Mouse (Mus musculus) small intestine, adult 2 months (tissue): ENCODE data around the gene Grrp1. TPM values are rescaled to one million over a fixed set of nuclear protein-coding genes. Genes with fewer than 3 reads are reported as not detected.
"Not testable (repeated sequence)": the region's sequence is repeated elsewhere in the genome, so short reads cannot be mapped to it uniquely, and the experiment has no call there.

ENCODE experiments used
- H3K27ac ChIP-seq: fragments of 200-500 bp; 2 replicates; pipeline ENCODE4 v1.5.1; 2012; ENCODE audit warnings: low read depth, low read length, control low read depth, inconsistent platforms; ENCODE audit not compliant: insufficient read depth
- H3K27me3 ChIP-seq: fragments of 200-500 bp; 2 replicates; pipeline ENCODE4 v1.6.1; 2012; ENCODE audit warnings: mild to moderate bottlenecking, moderate library complexity, low read length, inconsistent platforms; ENCODE audit not compliant: control insufficient read depth, insufficient read depth
- H3K36me3 ChIP-seq: fragments of 200-500 bp; 2 replicates; pipeline ENCODE4 v1.6.1; 2012; ENCODE audit warnings: mild to moderate bottlenecking, low read length, control low read depth, inconsistent platforms; ENCODE audit not compliant: control insufficient read depth, insufficient read depth
- H3K4me1 ChIP-seq: fragments of 200-500 bp; 2 replicates; pipeline ENCODE4 v1.6.1; 2012; ENCODE audit warnings: low read length, inconsistent platforms, mixed read lengths; ENCODE audit not compliant: control insufficient read depth, insufficient read depth, insufficient read length
- H3K4me3 ChIP-seq: fragments of 200-500 bp; 2 replicates; pipeline ENCODE4 v1.5.1; 2012; ENCODE audit warnings: low read depth, mild to moderate bottlenecking, control low read depth, inconsistent platforms, low read length, moderate library complexity
- CTCF ChIP-seq: fragments of 200-500 bp; IDR thresholded peaks from 2 replicates; pipeline ENCODE4 v1.5.1; 2012; ENCODE audit warnings: low read depth, mild to moderate bottlenecking, control low read depth, inconsistent platforms, low read length, moderate library complexity, mixed read lengths; ENCODE audit not compliant: insufficient replicate concordance, insufficient read length; ENCODE audit errors: extremely low read depth
- POLR2A ChIP-seq: fragments of 200-500 bp; IDR thresholded peaks from 2 replicates; pipeline ENCODE4 v1.6.1; 2012; ENCODE audit warnings: low read depth, mild to moderate bottlenecking, control low read depth, inconsistent platforms, low read length, moderate library complexity
- WGBS: fragments of 180-500 bp; shearing (Covaris S2); methylation state at CpG from one replicate; pipeline ENCODE4 v1.1.7; 2018; 5-methylcytosine and 5-hydroxymethylcytosine counted together
- polyA plus RNA-seq: library from polyadenylated mRNA; depleted of rRNA; stranded (reverse); fragments of >200 nt; gene quantifications from 2 replicates; pipeline ENCODE4 v1.2.3, GENCODE M21; 2012

Gene Grrp1
- polyA plus RNA-seq, 1 experiment: 16.7 TPM

GRCm38 (mm10) chr4:134286226-134287167, 32.6 kb upstream of the Grrp1 start:
- peak; percentile 48; the same call in 1 of the 2 replicates for TF ChIP-seq POLR2A
- TF ChIP-seq CTCF: no peak
- peaks cover 6% of the 10 kb centered on the region; the same call in 1 of the 2 replicates for H3K4me1 ChIP-seq
- under 1% methylated on average over 59 of the region's 59 CpGs for WGBS
- H3K27me3 ChIP-seq: no peaks in the 10 kb centered on the region
- peak overlapping the region; percentile 86 for H3K27ac ChIP-seq
- H3K36me3 ChIP-seq: peaks cover 17% of the 10 kb centered on the region
- peak overlapping the region; percentile 91 for H3K4me3 ChIP-seq

GRCm38 (mm10) chr4:134284942-134285341, 31.0 kb upstream of the Grrp1 start:
- 42% methylated on average over 2 of the region's 2 CpGs for WGBS

GRCm38 (mm10) chr4:134273417-134274345, 19.8 kb upstream of the Grrp1 start:
- no peaks in the 10 kb centered on the region for H3K27me3 ChIP-seq
- WGBS: 2% methylated on average over 14 of the region's 14 CpGs
- TF ChIP-seq POLR2A (no peak), CTCF (no peak)
- H3K27ac ChIP-seq: no peak overlapping the region
- no peaks in the 10 kb centered on the region for H3K4me1 ChIP-seq
- peaks cover 14% of the 10 kb centered on the region for H3K36me3 ChIP-seq
- H3K4me3 ChIP-seq: peak overlapping the region; percentile 31

More at GRCm38 (mm10) chr4:134284942-134285341, 31.0 kb upstream of the Grrp1 start:
- TF ChIP-seq POLR2A (no peak), CTCF (no peak)
- H3K4me3 ChIP-seq: no peak overlapping the region
- H3K27ac ChIP-seq: peak overlapping the region; percentile 86
- H3K27me3 ChIP-seq: no peaks in the 10 kb centered on the region
- H3K4me1 ChIP-seq: peaks cover 6% of the 10 kb centered on the region; the same call in 1 of the 2 replicates
- peaks cover 23% of the 10 kb centered on the region for H3K36me3 ChIP-seq

GRCm38 (mm10) chr4:134272731-134273416, 19.0 kb upstream of the Grrp1 start:
- WGBS: 3% methylated on average over 12 of the region's 13 CpGs
- H3K27me3 ChIP-seq: no peaks in the 10 kb centered on the region
- H3K27ac ChIP-seq: no peak overlapping the region
- H3K36me3 ChIP-seq: peaks cover 9% of the 10 kb centered on the region
- no peak for TF ChIP-seq POLR2A
- no peak for TF ChIP-seq CTCF
- no peaks in the 10 kb centered on the region for H3K4me1 ChIP-seq
- no peak overlapping the region for H3K4me3 ChIP-seq

- H3K4me3 ChIP-seq: no peak overlapping the region
- TF ChIP-seq POLR2A: no peak
- TF ChIP-seq CTCF: no peak
- 85% methylated on average over 7 of the region's 7 CpGs for WGBS
- H3K4me1 ChIP-seq: no peaks in the 10 kb centered on the region
- no peak overlapping the region for H3K27ac ChIP-seq
- H3K36me3 ChIP-seq: peaks cover 4% of the 10 kb centered on the region
- no peaks in the 10 kb centered on the region for H3K27me3 ChIP-seq
These were observed 18.1 kb upstream of the Grrp1 start for GRCm38 (mm10) chr4:134271979-134272378.

- not testable (repeated sequence) for H3K36me3 ChIP-seq, H3K4me1 ChIP-seq, H3K4me3 ChIP-seq, H3K27ac ChIP-seq, H3K27me3 ChIP-seq
These were observed 15.7 kb upstream of the Grrp1 start for GRCm38 (mm10) chr4:134269622-134270021.
